Mouse (Mus musculus): ENCODE data around the gene Gpc4. TPM values are rescaled to one million over a fixed set of nuclear protein-coding genes. Genes with fewer than 3 reads are reported as not detected.

Gpc4 gene
- polyA plus RNA-seq, 2 experiments = 81.8 to 88.5 TPM

DNA sequence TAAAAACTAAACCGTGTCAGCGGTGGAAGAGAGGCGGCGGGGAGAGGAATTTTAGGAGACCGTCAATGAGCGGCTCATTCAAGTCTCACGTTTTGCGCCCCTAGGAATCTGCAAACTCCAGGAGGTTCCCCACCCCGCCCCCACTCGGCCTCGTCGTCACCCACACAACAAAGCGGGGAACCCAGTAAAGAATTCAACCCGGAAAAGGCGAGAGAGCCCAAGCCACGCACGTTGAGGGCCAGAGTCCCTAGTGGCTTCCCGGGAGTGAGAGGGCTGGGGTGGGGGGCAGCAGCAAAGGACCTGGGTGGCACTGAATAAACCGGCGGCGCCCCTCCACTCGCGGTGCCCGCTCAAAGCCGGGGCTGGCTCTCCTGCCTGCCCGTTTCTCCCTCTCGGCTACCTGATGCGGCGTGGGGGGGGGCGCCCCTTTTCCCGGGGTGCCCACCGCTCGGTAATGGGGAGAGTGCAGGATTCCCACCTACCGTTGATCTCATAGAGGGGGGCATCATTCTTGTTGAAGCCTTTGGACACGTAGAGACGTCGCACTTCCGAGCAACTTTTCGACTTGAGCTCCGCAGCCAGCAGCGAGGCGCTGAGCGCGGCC, 816 bp downstream of the Gpc4 start:
- 27% methylated on average over 36 of the region's 44 CpGs for WGBS
- peak overlapping the region; percentile 73 for H3K9ac ChIP-seq (ENCODE audit: low read depth, low read length, severe bottlenecking)
- H3K4me3 ChIP-seq (replicated peaks; ENCODE audit: low read length) = peak overlapping the region; percentile 55
- TF ChIP-seq POLR2A (IDR thresholded peaks at IDR 0.05; ENCODE audit: borderline replicate concordance, extremely low read depth, insufficient read depth, insufficient read length) = no peak
- H3K4me2 ChIP-seq (replicated peaks; ENCODE audit: low read depth, low read length, severe bottlenecking) = peak overlapping the region; percentile 50
- H3K9me3 ChIP-seq (ENCODE audit: control insufficient read depth, low read length) = no peaks in the 10 kb centered on the region
- no peaks in the 10 kb centered on the region for H3K36me3 ChIP-seq (ENCODE audit: control insufficient read depth, insufficient read depth, low read length)
- ATAC-seq (ENCODE audit: low FRiP score, low read depth) (no peak), DNase-seq (ENCODE audit: low spot score) (no peak)
- H3K27me3 ChIP-seq (ENCODE audit: control insufficient read depth, insufficient read depth, low read length) = no peaks in the 10 kb centered on the region
- peak overlapping the region; percentile 71; the same call in 1 of the 2 replicates for H3K27ac ChIP-seq (replicated peaks; ENCODE audit: low read depth, low read length)
- 0 out of 2 replicates have a peak, but pooled peaks cover 6% of the 10 kb centered on the region for H3K4me1 ChIP-seq (ENCODE audit: control insufficient read depth, insufficient read depth, low read length)

DNA sequence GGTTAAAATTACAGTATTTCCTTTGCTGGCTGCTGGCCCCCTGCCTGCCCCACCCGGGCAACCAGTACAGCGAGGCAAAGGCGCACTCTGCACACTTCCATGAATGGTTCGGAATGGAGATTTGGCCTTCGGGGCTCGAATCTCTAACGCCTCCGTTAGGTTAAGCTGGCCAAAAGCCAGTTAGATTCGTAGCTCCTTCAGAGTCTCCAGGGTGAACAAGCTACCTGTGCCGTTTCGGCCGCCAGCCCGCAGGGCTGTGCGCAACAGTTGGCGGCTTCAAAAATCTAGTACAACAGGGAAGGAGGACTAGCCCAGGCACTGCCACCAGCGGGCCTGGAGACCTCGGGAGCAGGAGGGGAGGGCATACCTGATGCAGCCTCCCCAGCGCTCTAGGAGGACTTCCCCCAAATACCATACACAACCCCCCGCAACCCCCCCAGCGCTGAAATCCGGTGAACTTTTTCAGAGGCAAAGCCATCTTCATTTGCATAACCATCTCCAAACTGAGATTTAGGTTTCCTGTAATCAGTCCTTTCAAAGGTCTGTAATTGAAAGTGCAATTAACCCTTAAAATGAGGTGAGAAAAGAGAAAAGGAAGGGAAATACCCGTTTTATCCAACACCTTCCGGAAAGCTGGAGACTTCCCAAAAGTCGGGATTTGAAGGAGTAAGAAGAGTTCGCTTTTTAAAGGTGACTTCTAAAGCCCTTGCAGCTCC, 1.5 kb downstream of the Gpc4 start:
- ATAC-seq (ENCODE audit: low FRiP score, low read depth) (no peak), DNase-seq (ENCODE audit: low spot score) (no peak)
- H3K27me3 ChIP-seq (ENCODE audit: control insufficient read depth, insufficient read depth, low read length) = no peaks in the 10 kb centered on the region
- no peaks in the 10 kb centered on the region for H3K9me3 ChIP-seq (ENCODE audit: control insufficient read depth, low read length)
- H3K4me3 ChIP-seq (replicated peaks; ENCODE audit: low read length) = peak overlapping the region; percentile 55
- 25% methylated on average over 25 of the region's 25 CpGs for WGBS
- H3K4me2 ChIP-seq (replicated peaks; ENCODE audit: low read depth, low read length, severe bottlenecking) = peak overlapping the region; percentile 50
- H3K9ac ChIP-seq (ENCODE audit: low read depth, low read length, severe bottlenecking) = peak overlapping the region; percentile 73
- no peaks in the 10 kb centered on the region for H3K36me3 ChIP-seq (ENCODE audit: control insufficient read depth, insufficient read depth, low read length)
- H3K27ac ChIP-seq (replicated peaks; ENCODE audit: low read depth, low read length) = no peak overlapping the region
- H3K4me1 ChIP-seq (ENCODE audit: control insufficient read depth, insufficient read depth, low read length) = 0 out of 2 replicates have a peak, but pooled peaks cover 6% of the 10 kb centered on the region
- TF ChIP-seq POLR2A (IDR thresholded peaks at IDR 0.05; ENCODE audit: borderline replicate concordance, extremely low read depth, insufficient read depth, insufficient read length) = no peak

DNA sequence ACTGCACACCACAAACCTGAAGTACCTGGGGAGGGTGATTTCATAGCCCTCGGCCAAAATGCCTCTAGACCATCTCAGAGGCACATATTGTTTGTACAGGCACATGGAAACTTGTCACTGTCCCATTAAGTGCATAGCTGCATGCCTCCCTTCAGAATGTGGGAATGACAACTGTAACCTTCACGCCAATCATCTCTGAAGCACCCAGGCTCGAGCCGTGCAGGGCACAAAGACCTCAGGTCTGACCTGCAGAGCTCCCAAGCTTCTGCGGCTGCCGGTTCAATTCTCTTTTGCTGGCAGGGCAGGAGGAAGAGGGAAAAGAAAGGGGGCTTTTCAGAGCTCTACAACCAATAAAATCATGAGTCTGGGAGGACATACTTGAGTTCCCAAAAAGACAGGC, 2.3 kb downstream of the Gpc4 start:
- Histone ChIP-seq H3K9ac (ENCODE audit: low read depth, low read length, severe bottlenecking) (peak overlapping the region; percentile 73), H3K4me1 (ENCODE audit: control insufficient read depth, insufficient read depth, low read length) (0 out of 2 replicates have a peak, but pooled peaks cover 6% of the 10 kb centered on the region), H3K4me3 (replicated peaks; ENCODE audit: low read length) (peak overlapping the region; percentile 55), H3K36me3 (ENCODE audit: control insufficient read depth, insufficient read depth, low read length) (no peaks in the 10 kb centered on the region), H3K27me3 (ENCODE audit: control insufficient read depth, insufficient read depth, low read length) (no peaks in the 10 kb centered on the region), H3K9me3 (ENCODE audit: control insufficient read depth, low read length) (no peaks in the 10 kb centered on the region), H3K4me2 (replicated peaks; ENCODE audit: low read depth, low read length, severe bottlenecking) (peak overlapping the region; percentile 50), H3K27ac (replicated peaks; ENCODE audit: low read depth, low read length) (no peak overlapping the region)
- DNase-seq (ENCODE audit: low spot score) (no peak), ATAC-seq (ENCODE audit: low FRiP score, low read depth) (no peak)
- WGBS = 30% methylated on average over 6 of the region's 6 CpGs
- no peak for TF ChIP-seq POLR2A (IDR thresholded peaks at IDR 0.05; ENCODE audit: borderline replicate concordance, extremely low read depth, insufficient read depth, insufficient read length)

DNA sequence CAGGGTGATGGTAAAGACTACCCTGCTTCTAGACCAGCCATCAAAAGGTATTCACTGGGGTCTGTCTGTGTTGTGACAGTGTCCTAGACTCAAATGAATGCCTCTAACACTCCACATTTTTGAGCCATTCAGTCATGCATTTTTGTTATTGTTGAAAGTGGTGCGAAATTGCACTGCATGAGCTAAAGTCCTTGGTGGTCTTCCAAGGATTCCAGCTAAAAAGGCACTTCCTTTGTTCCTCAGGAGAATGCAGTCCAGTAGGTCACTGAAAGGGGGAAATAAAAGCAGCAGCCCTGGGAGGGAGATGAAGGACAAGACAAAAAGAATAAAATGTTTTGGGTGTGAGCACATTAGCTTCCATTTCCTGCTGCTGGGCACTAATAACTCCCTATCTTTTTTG, 2.8 kb downstream of the Gpc4 start:
- Histone ChIP-seq H3K9me3 (ENCODE audit: control insufficient read depth, low read length) (no peaks in the 10 kb centered on the region), H3K4me1 (ENCODE audit: control insufficient read depth, insufficient read depth, low read length) (0 out of 2 replicates have a peak, but pooled peaks cover 6% of the 10 kb centered on the region), H3K36me3 (ENCODE audit: control insufficient read depth, insufficient read depth, low read length) (no peaks in the 10 kb centered on the region), H3K27me3 (ENCODE audit: control insufficient read depth, insufficient read depth, low read length) (no peaks in the 10 kb centered on the region), H3K4me3 (replicated peaks; ENCODE audit: low read length) (peak overlapping the region; percentile 55), H3K9ac (ENCODE audit: low read depth, low read length, severe bottlenecking) (no peak overlapping the region), H3K27ac (replicated peaks; ENCODE audit: low read depth, low read length) (no peak overlapping the region), H3K4me2 (replicated peaks; ENCODE audit: low read depth, low read length, severe bottlenecking) (peak overlapping the region; percentile 50; the same call in 1 of the 2 replicates)
- ATAC-seq (ENCODE audit: low FRiP score, low read depth) (no peak), DNase-seq (ENCODE audit: low spot score) (no peak)
- TF ChIP-seq POLR2A (IDR thresholded peaks at IDR 0.05; ENCODE audit: borderline replicate concordance, extremely low read depth, insufficient read depth, insufficient read length) = no peak
- WGBS = 57% methylated on average over 1 of the region's 1 CpGs

DNA sequence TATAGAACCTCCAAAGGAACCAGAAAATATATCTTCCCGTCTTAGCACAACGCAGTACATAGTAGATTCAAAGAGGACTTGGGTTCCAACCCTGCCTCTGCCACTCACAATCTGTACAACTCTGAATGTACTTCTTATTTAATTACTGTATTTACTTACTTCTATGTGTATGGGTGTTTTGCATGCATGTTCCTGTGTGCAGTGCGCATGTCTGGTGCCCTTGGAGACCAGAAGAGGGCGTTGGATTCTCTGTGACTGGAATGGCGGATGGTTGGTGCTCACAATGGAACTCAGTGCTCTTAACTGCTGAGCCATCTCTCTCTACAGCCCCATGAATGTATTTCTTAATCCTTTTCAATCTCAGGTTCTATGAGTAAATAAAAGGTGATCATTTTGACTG, 5.4 kb downstream of the Gpc4 start:
- TF ChIP-seq POLR2A (IDR thresholded peaks at IDR 0.05; ENCODE audit: borderline replicate concordance, extremely low read depth, insufficient read depth, insufficient read length) = no peak
- H3K9ac ChIP-seq (ENCODE audit: low read depth, low read length, severe bottlenecking) = no peak overlapping the region
- H3K4me1 ChIP-seq (ENCODE audit: control insufficient read depth, insufficient read depth, low read length) = 0 out of 2 replicates have a peak, but pooled peaks cover 6% of the 10 kb centered on the region

More for the DNA sequence above, 5.4 kb downstream of the Gpc4 start:
- Histone ChIP-seq H3K4me3 (replicated peaks; ENCODE audit: low read length) (no peak overlapping the region), H3K9me3 (ENCODE audit: control insufficient read depth, low read length) (no peaks in the 10 kb centered on the region), H3K27ac (replicated peaks; ENCODE audit: low read depth, low read length) (no peak overlapping the region), H3K36me3 (ENCODE audit: control insufficient read depth, insufficient read depth, low read length) (no peaks in the 10 kb centered on the region), H3K27me3 (ENCODE audit: control insufficient read depth, insufficient read depth, low read length) (no peaks in the 10 kb centered on the region), H3K4me2 (replicated peaks; ENCODE audit: low read depth, low read length, severe bottlenecking) (no peak overlapping the region)
- WGBS = 88% methylated on average over 5 of the region's 5 CpGs
- ATAC-seq (ENCODE audit: low FRiP score, low read depth) (no peak), DNase-seq (ENCODE audit: low spot score) (no peak)

All from limb, embryonic 14.5 days (tissue).